Mouse (Mus musculus) stomach, postnatal 0 days (tissue): ENCODE results near the gene Gm4559. TPM values are rescaled to one million over a fixed set of nuclear protein-coding genes. Genes with fewer than 3 reads are reported as not detected.
"Not testable (repeated sequence)": the region's sequence is repeated elsewhere in the genome, so short reads cannot be mapped to it uniquely, and the experiment has no call there.

Experiments used
- ATAC-seq: fragments of 200-750 bp; cut with Nextera tagmentation; 2 replicates; pipeline ENCODE4 v1.8.0; 2017; ENCODE audit not compliant: low FRiP score, low TSS enrichment
- DNase-seq: peaks from one replicate; pipeline ENCODE4 v3.0.0-alpha.2; 2016; ENCODE audit warnings: low spot score
- H3K27ac ChIP-seq: fragments of 300-500 bp; sonication (generic); replicated peaks from 2 replicates; pipeline ENCODE4 v1.5.1; 2014; ENCODE audit warnings: mild to moderate bottlenecking, control low read depth
- H3K27me3 ChIP-seq: fragments of 300-500 bp; sonication (generic); 2 replicates; pipeline ENCODE4 v1.6.1; 2014; ENCODE audit warnings: low read length; ENCODE audit not compliant: control insufficient read depth, insufficient read depth
- H3K36me3 ChIP-seq: fragments of 300-500 bp; sonication (generic); 2 replicates; pipeline ENCODE4 v1.6.1; 2014; ENCODE audit warnings: low read length, mixed read lengths; ENCODE audit not compliant: control insufficient read depth, insufficient read depth
- H3K4me1 ChIP-seq: fragments of 300-500 bp; sonication (generic); replicated peaks from 2 replicates; pipeline ENCODE4 v1.6.1; 2014; ENCODE audit warnings: antibody characterized with exemption; ENCODE audit not compliant: control insufficient read depth, insufficient read depth
- H3K4me2 ChIP-seq: fragments of 300-500 bp; sonication (generic); replicated peaks from 2 replicates; pipeline ENCODE4 v1.6.1; 2014; ENCODE audit warnings: low read depth, mild to moderate bottlenecking, control low read depth, moderate library complexity
- H3K4me3 ChIP-seq: fragments of 300-500 bp; sonication (generic); 2 replicates; pipeline ENCODE4 v1.5.1; 2014; ENCODE audit warnings: low read depth, low read length, control low read depth
- H3K9ac ChIP-seq: fragments of 300-500 bp; sonication (generic); 2 replicates; pipeline ENCODE4 v1.6.1; 2014; ENCODE audit warnings: mild to moderate bottlenecking, low read length, control low read depth, mixed read lengths
- H3K9me3 ChIP-seq: fragments of 300-500 bp; sonication (generic); 2 replicates; pipeline ENCODE4 v1.6.1; 2016; ENCODE audit warnings: low read length; ENCODE audit not compliant: control insufficient read depth
- CTCF ChIP-seq: IDR thresholded peaks from 2 replicates; pipeline ENCODE4 v1.5.1; 2016; ENCODE audit warnings: antibody characterized with exemption, low read depth, mild to moderate bottlenecking, moderate library complexity
- EP300 ChIP-seq: optimal IDR thresholded peaks from 2 replicates; pipeline ENCODE3; 2016; ENCODE audit warnings: antibody characterized with exemption
- WGBS: fragments of 180-500 bp; shearing (Covaris S2); extraction: QIAGEN DNeasy Blood & Tissue Kit; methylation state at CpG from one replicate; pipeline ENCODE4 v1.1.7; 2014; 5-methylcytosine and 5-hydroxymethylcytosine counted together
- polyA plus RNA-seq: library from polyadenylated mRNA; unstranded; fragments of >200 nt; fragmentation: Nextera tagmentation; extraction: Ambion mirVana; gene quantifications from 2 replicates; pipeline ENCODE4 v1.2.1, GENCODE M21; 2015

Gene Gm4559
- polyA plus RNA-seq, 1 experiment from 2014 or later = not detected

GRCm38 (mm10) chr7:142317216-142317615, 43.1 kb upstream of the Gm4559 start:
- DNase-seq = no peak
- Histone ChIP-seq H3K27ac (0 out of 2 replicates have a peak overlapping the region, but pooled peaks have one; percentile 40), H3K4me2 (no peak overlapping the region), H3K9me3 (no peaks in the 10 kb centered on the region), H3K4me1 (no peaks in the 10 kb centered on the region), H3K27me3 (no peaks in the 10 kb centered on the region), H3K9ac (no peak overlapping the region), H3K4me3 (no peak overlapping the region), H3K36me3 (no peaks in the 10 kb centered on the region)
- TF ChIP-seq EP300 = no peak
- no peak for TF ChIP-seq CTCF
- WGBS = 53% methylated on average over 5 of the region's 5 CpGs
- ATAC-seq = peak; percentile 24; the same call in 1 of the 2 replicates

GRCm38 (mm10) chr7:142316558-142316957, 42.4 kb upstream of the Gm4559 start:
- Histone ChIP-seq H3K4me1 (no peaks in the 10 kb centered on the region), H3K9ac (no peak overlapping the region), H3K27ac (0 out of 2 replicates have a peak overlapping the region, but pooled peaks have one; percentile 35), H3K4me3 (no peak overlapping the region), H3K9me3 (no peaks in the 10 kb centered on the region), H3K27me3 (no peaks in the 10 kb centered on the region), H3K4me2 (no peak overlapping the region), H3K36me3 (no peaks in the 10 kb centered on the region)
- TF ChIP-seq CTCF (peak; percentile 92), EP300 (no peak)
- WGBS = 30% methylated on average over 6 of the region's 6 CpGs
- ATAC-seq = peak; percentile 57; the same call in 1 of the 2 replicates
- DNase-seq = no peak

- 57% methylated on average over 5 of the region's 5 CpGs for WGBS
These were observed 40.6 kb upstream of the Gm4559 start for GRCm38 (mm10) chr7:142314600-142315285.

GRCm38 (mm10) chr7:142303929-142304328, 29.8 kb upstream of the Gm4559 start:
- not testable (repeated sequence) for ATAC-seq, DNase-seq, H3K4me2 ChIP-seq, H3K27me3 ChIP-seq, H3K27ac ChIP-seq, H3K9ac ChIP-seq, H3K4me3 ChIP-seq, H3K9me3 ChIP-seq, H3K4me1 ChIP-seq, H3K36me3 ChIP-seq
- 79% methylated on average over 1 of the region's 1 CpGs for WGBS

More at GRCm38 (mm10) chr7:142314600-142315285, 40.6 kb upstream of the Gm4559 start:
- DNase-seq (no peak), ATAC-seq (no peak)
- Histone ChIP-seq H3K36me3 (no peaks in the 10 kb centered on the region), H3K4me2 (no peak overlapping the region), H3K9me3 (no peaks in the 10 kb centered on the region), H3K27ac (no peak overlapping the region), H3K27me3 (no peaks in the 10 kb centered on the region), H3K9ac (no peak overlapping the region), H3K4me3 (no peak overlapping the region), H3K4me1 (no peaks in the 10 kb centered on the region)
- TF ChIP-seq EP300 (no peak), CTCF (no peak)

GRCm38 (mm10) chr7:142303249-142303648, 29.1 kb upstream of the Gm4559 start, which contains the start of gene Krtap5-4:
Krtap5-4 (plus strand) TSS chr7:142303549.
- no peaks in the 10 kb centered on the region for H3K4me1 ChIP-seq

GRCm38 (mm10) chr7:142297018-142297417, 22.9 kb upstream of the Gm4559 start, which contains the start of gene Krtap5-1:
Krtap5-1 (minus strand) TSS chr7:142297118.
- not testable (repeated sequence) for DNase-seq, H3K27me3 ChIP-seq, H3K4me1 ChIP-seq, H3K27ac ChIP-seq, H3K4me2 ChIP-seq, ATAC-seq, H3K9me3 ChIP-seq, H3K36me3 ChIP-seq, H3K9ac ChIP-seq, H3K4me3 ChIP-seq

More at GRCm38 (mm10) chr7:142303249-142303648, 29.1 kb upstream of the Gm4559 start, which contains the start of gene Krtap5-4:
- TF ChIP-seq CTCF = no peak
- TF ChIP-seq EP300 = no peak
- H3K9me3 ChIP-seq = no peaks in the 10 kb centered on the region
- no peak within 1 kb of the TSS for H3K27ac ChIP-seq
- no peaks in the 10 kb centered on the region for H3K27me3 ChIP-seq
- H3K36me3 ChIP-seq = no peaks in the 10 kb centered on the region
- no peak within 1 kb of the TSS for H3K4me3 ChIP-seq
- H3K9ac ChIP-seq = no peak within 1 kb of the TSS
- 34% methylated on average over 3 of the region's 3 CpGs for WGBS
- DNase-seq (no peak), ATAC-seq (no peak)
- no peak within 1 kb of the TSS for H3K4me2 ChIP-seq

- H3K4me1 ChIP-seq, H3K4me2 ChIP-seq, H3K4me3 ChIP-seq, H3K9ac ChIP-seq, H3K36me3 ChIP-seq, ATAC-seq, H3K27me3 ChIP-seq, H3K27ac ChIP-seq, DNase-seq, H3K9me3 ChIP-seq: not testable (repeated sequence)
- 17% methylated on average over 4 of the region's 4 CpGs for WGBS
These were observed 21.9 kb upstream of the Gm4559 start for GRCm38 (mm10) chr7:142296108-142296507.
